Mouse (Mus musculus) ES-Bruce4 (cell line): ENCODE data around the gene Azi2. TPM values are rescaled to one million over a fixed set of nuclear protein-coding genes. Genes with fewer than 3 reads are reported as not detected.

ENCODE experiments used
- H3K27ac ChIP-seq: 2 replicates; pipeline ENCODE4 v1.5.1; 2012; ENCODE audit warnings: low read length, inconsistent platforms; ENCODE audit not compliant: insufficient read depth
- H3K27me3 ChIP-seq: 2 replicates; pipeline ENCODE4 v1.6.1; 2012; ENCODE audit warnings: mild to moderate bottlenecking, low read length, inconsistent platforms; ENCODE audit not compliant: control insufficient read depth, poor library complexity, insufficient read depth, severe bottlenecking
- H3K36me3 ChIP-seq: 2 replicates; pipeline ENCODE4 v1.6.1; 2012; ENCODE audit warnings: inconsistent platforms, mild to moderate bottlenecking, low read length, moderate library complexity; ENCODE audit not compliant: control insufficient read depth, poor library complexity, insufficient read depth, severe bottlenecking
- H3K4me1 ChIP-seq: one replicate; pipeline ENCODE4 v1.8.1; 2011; ENCODE audit warnings: low read length; ENCODE audit not compliant: control insufficient read depth, insufficient read depth
- H3K4me3 ChIP-seq: 2 replicates; pipeline ENCODE4 v1.5.1; 2011; ENCODE audit warnings: low read depth, mild to moderate bottlenecking, low read length
- H3K9ac ChIP-seq: 2 replicates; pipeline ENCODE4 v1.6.1; 2012; ENCODE audit warnings: low read depth, mild to moderate bottlenecking, inconsistent platforms; ENCODE audit not compliant: poor library complexity, severe bottlenecking
- H3K9me3 ChIP-seq: replicated peaks from 2 replicates; pipeline ENCODE4 v1.6.1; 2012; ENCODE audit warnings: mild to moderate bottlenecking, low read length, inconsistent platforms; ENCODE audit not compliant: control insufficient read depth, poor library complexity, insufficient read depth, severe bottlenecking
- CTCF ChIP-seq: IDR thresholded peaks from one replicate; pipeline ENCODE4 v1.8.1; 2011; ENCODE audit warnings: low read depth, low read length
- EP300 ChIP-seq: IDR thresholded peaks from 2 replicates; pipeline ENCODE4 v1.6.1; 2011; ENCODE audit warnings: low read depth, low read length; ENCODE audit not compliant: insufficient read depth
- POLR2A ChIP-seq: IDR thresholded peaks from one replicate; pipeline ENCODE4 v1.8.1; 2011; ENCODE audit warnings: low read length; ENCODE audit not compliant: insufficient read depth
- polyA plus RNA-seq: library from polyadenylated mRNA; stranded (reverse); fragments of >200 nt; gene quantifications from 2 replicates; pipeline ENCODE4 v1.2.4, GENCODE M21; 2011; ENCODE audit warnings: low read depth; ENCODE audit not compliant: missing spikeins, insufficient read depth, insufficient read length

The Azi2 gene
- polyA plus RNA-seq, 1 experiment, result 76.7 TPM

GRCm38 (mm10) chr9:118024966-118025365 lies 15.3 kb upstream of the Azi2 start:
- peaks cover 3% of the 10 kb centered on the region; the same call in 1 of the 2 replicates for H3K9me3 ChIP-seq
- TF ChIP-seq EP300 (no peak), POLR2A (no peak), CTCF (no peak)
- H3K9ac ChIP-seq, result no peak overlapping the region
- H3K27ac ChIP-seq, result no peak overlapping the region
- no peak overlapping the region for H3K4me3 ChIP-seq
- H3K4me1 ChIP-seq, result no peaks in the 10 kb centered on the region
- no peaks in the 10 kb centered on the region for H3K27me3 ChIP-seq
- no peaks in the 10 kb centered on the region for H3K36me3 ChIP-seq

GRCm38 (mm10) chr9:118029490-118029889 lies 10.8 kb upstream of the Azi2 start:
- no peaks in the 10 kb centered on the region for H3K9me3 ChIP-seq
- no peak for TF ChIP-seq EP300
- TF ChIP-seq CTCF, result no peak
- TF ChIP-seq POLR2A, result no peak

GRCm38 (mm10) chr9:118030252-118030651 lies 10.0 kb upstream of the Azi2 start:
- Histone ChIP-seq H3K4me1 (no peaks in the 10 kb centered on the region), H3K27me3 (no peaks in the 10 kb centered on the region), H3K4me3 (no peak overlapping the region), H3K9ac (no peak overlapping the region), H3K36me3 (no peaks in the 10 kb centered on the region), H3K27ac (no peak overlapping the region), H3K9me3 (no peaks in the 10 kb centered on the region)
- TF ChIP-seq CTCF, result no peak
- TF ChIP-seq EP300, result no peak
- no peak for TF ChIP-seq POLR2A

More at GRCm38 (mm10) chr9:118029490-118029889, 10.8 kb upstream of the Azi2 start:
- Histone ChIP-seq H3K27me3 (no peaks in the 10 kb centered on the region), H3K27ac (no peak overlapping the region), H3K4me1 (no peaks in the 10 kb centered on the region), H3K4me3 (no peak overlapping the region), H3K36me3 (no peaks in the 10 kb centered on the region), H3K9ac (no peak overlapping the region)

- H3K9ac ChIP-seq, result no peak overlapping the region
- H3K4me1 ChIP-seq, result no peaks in the 10 kb centered on the region
- H3K4me3 ChIP-seq, result no peak overlapping the region
- no peaks in the 10 kb centered on the region for H3K9me3 ChIP-seq
- TF ChIP-seq POLR2A, result no peak
- no peak for TF ChIP-seq EP300
- no peak for TF ChIP-seq CTCF
- no peaks in the 10 kb centered on the region for H3K27me3 ChIP-seq
- no peaks in the 10 kb centered on the region for H3K36me3 ChIP-seq
- no peak overlapping the region for H3K27ac ChIP-seq
These were observed 8.6 kb upstream of the Azi2 start for GRCm38 (mm10) chr9:118031694-118032093.

GRCm38 (mm10) chr9:118034990-118035389 lies 5.3 kb upstream of the Azi2 start:
- no peaks in the 10 kb centered on the region for H3K36me3 ChIP-seq
- no peaks in the 10 kb centered on the region for H3K9me3 ChIP-seq
- no peak for TF ChIP-seq POLR2A
- TF ChIP-seq EP300, result no peak
- no peak for TF ChIP-seq CTCF
- H3K27me3 ChIP-seq, result no peaks in the 10 kb centered on the region
- H3K9ac ChIP-seq, result no peak overlapping the region
- no peak overlapping the region for H3K4me3 ChIP-seq
- no peaks in the 10 kb centered on the region for H3K4me1 ChIP-seq
- H3K27ac ChIP-seq, result no peak overlapping the region

GRCm38 (mm10) chr9:118041022-118041400 lies 712 bp downstream of the Azi2 start:
- no peaks in the 10 kb centered on the region for H3K27me3 ChIP-seq
- no peaks in the 10 kb centered on the region for H3K36me3 ChIP-seq
- H3K9ac ChIP-seq, result peak overlapping the region; percentile 91
- no peaks in the 10 kb centered on the region for H3K4me1 ChIP-seq
- peak overlapping the region; percentile 92 for H3K4me3 ChIP-seq
- peak overlapping the region; percentile 51 for H3K27ac ChIP-seq
- TF ChIP-seq EP300, result no peak
- H3K9me3 ChIP-seq, result no peaks in the 10 kb centered on the region
